Mouse (Mus musculus) mature B cell (primary cell): ENCODE measurements around the gene Gfy.

Experiments
- in situ Hi-C: fragments of 300-500 bp; cut with MboI; formaldehyde crosslinking; loops from 2 replicates; pipeline ENCODE4 v1.14.3; 2019

Gfy gene

GRCm38 (mm10) chr7:45126844-45127699, 52.3 kb downstream of the Gfy start:
- in situ Hi-C loops = no loop called here
